Mouse (Mus musculus): ENCODE measurements at regions not wholly inside any gene's neighbourhood (a gene's known extent, or its start where the extent isn't known, plus 50 kb on each side); places are given as distances from the start of the nearest gene placed in this dataset.

DNA sequence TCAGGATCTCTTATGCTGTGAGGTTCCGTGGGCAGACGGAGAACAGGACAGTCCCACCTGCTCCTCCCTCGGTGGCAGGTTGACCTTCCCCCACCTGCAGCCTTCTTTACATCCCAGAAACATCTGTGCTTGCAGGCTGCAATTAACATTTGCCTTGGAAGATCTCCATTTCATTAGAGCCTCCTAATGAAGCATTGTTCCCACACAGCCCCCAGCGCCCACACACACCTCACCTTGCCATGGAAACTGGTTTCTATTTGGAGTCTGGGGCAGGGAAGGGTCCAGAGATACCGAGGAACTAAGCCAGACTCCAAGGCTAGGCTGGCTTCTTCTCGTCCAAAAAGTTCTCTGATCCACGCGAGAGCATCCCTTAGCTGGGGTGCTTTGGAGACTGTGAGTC is 56.6 kb upstream of the Rpl38 start:
- peaks cover 3% of the 10 kb centered on the region for H3K27me3 ChIP-seq
- ChIA-PET POLR2A (no interaction called here), CTCF (no interaction called here)
- DNase-seq (ENCODE audit: low read depth, low spot score) (no peak), ATAC-seq (no peak)
- in situ Hi-C loops (cut with MboI; ENCODE audit: low pct_unique_long_range_greater_than_20kb) = no loop called here
- TF ChIP-seq CTCF (IDR thresholded peaks at IDR 0.05) = no peak

GRCm38 (mm10) chr11:114608009-114608408 is 60.3 kb upstream of the Rpl38 start:
- no peak for ATAC-seq
- in situ Hi-C loops (cut with MboI; ENCODE audit: low pct_unique_long_range_greater_than_20kb) = no loop called here

DNA sequence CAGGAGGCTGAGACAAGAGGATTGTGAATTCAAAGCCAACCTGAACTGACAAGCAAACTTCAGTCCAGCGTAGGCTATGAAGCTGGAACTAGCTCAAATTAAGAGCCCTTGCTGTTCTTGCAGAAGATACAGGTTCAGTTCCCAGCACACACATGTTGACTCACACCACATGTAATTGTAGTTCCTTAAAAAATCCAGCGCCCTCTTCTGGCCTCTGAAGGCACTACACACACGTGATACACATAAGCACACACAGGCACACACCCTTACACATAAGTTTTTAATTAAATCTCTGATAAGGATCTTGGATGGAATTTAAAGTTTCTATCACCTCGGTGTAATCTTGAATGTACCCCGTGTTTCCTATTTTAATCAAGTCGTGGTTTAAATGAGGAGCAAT is 65.2 kb upstream of the Rpl38 start:
- TF ChIP-seq CTCF (IDR thresholded peaks at IDR 0.05) = no peak

More at GRCm38 (mm10) chr11:114608009-114608408, 60.3 kb upstream of the Rpl38 start:
- H3K27me3 ChIP-seq = peaks cover 3% of the 10 kb centered on the region
- DNase-seq (ENCODE audit: low read depth, low spot score) = no peak
- TF ChIP-seq CTCF (IDR thresholded peaks at IDR 0.05) = peak; percentile 37
- ChIA-PET CTCF (no interaction called here), POLR2A (no interaction called here)

GRCm38 (mm10) chr11:114597225-114597624 is 71.1 kb upstream of the Rpl38 start:
- ATAC-seq = no peak
- in situ Hi-C loops (cut with MboI; ENCODE audit: low pct_unique_long_range_greater_than_20kb) = no loop called here
- TF ChIP-seq CTCF (IDR thresholded peaks at IDR 0.05) = no peak
- peaks cover 13% of the 10 kb centered on the region for H3K27me3 ChIP-seq
- CTCF ChIA-PET = no interaction called here
- POLR2A ChIA-PET = no interaction called here
- no peak for DNase-seq (ENCODE audit: low read depth, low spot score)

More for the DNA sequence above, 65.2 kb upstream of the Rpl38 start:
- ATAC-seq (no peak), DNase-seq (ENCODE audit: low read depth, low spot score) (no peak)
- ChIA-PET POLR2A (no interaction called here), CTCF (no interaction called here)
- no peaks in the 10 kb centered on the region for H3K27me3 ChIP-seq
- in situ Hi-C loops (cut with MboI; ENCODE audit: low pct_unique_long_range_greater_than_20kb) = no loop called here

DNA sequence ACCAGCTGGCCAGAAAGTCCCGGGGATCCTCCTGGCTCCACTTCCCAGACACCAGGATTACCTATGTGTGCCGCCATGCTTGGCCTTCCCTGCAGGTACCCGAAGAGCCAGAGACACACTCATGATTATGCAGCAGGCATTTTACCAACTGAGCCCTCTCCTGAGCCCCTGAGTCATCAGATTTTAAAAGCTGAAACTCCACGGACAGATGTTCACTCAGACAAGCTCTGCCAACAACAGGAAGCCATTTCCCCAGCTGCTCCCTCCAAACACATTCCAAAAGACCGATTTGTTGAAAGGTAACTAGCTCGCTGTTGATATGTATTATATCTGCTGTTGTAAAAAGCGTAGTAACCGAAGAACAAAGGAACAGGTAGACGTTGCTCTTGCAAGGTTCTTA is 75.4 kb upstream of the Rpl38 start:
- POLR2A ChIA-PET = no interaction called here
- no peak for DNase-seq (ENCODE audit: low read depth, low spot score)
- CTCF ChIA-PET = interaction anchor here (0.6 kb wide), 1 partner anchor 12 kb away, joined by 3 read pairs; no protein-coding TSS in a partner anchor
- peaks cover 13% of the 10 kb centered on the region for H3K27me3 ChIP-seq
- in situ Hi-C loops (cut with MboI; ENCODE audit: low pct_unique_long_range_greater_than_20kb) = no loop called here
- no peak for ATAC-seq
- no peak for TF ChIP-seq CTCF (IDR thresholded peaks at IDR 0.05)

DNA sequence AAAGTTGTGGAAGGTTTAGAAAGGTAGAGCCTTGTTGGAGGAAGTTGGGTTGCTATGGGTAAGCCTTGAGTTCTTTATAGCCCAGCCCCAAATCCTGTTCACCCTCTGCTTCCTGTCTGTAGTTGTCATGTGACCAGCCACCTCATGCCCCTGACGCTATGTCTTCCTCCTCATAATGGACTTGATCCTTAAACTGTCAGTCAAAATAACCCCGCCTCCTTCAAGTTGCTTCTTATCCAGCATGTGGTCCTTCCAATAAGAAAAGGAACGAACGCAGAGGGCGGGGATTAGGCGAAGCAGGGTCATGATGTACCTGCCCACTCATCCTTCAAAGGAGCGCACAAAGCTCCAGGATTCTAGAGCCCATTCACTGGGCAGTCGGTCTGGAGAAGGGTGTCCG is 79.8 kb upstream of the Rpl38 start:
- DNase-seq (ENCODE audit: low read depth, low spot score) = no peak
- in situ Hi-C loops (cut with MboI; ENCODE audit: low pct_unique_long_range_greater_than_20kb) = no loop called here
- ChIA-PET POLR2A (no interaction called here), CTCF (no interaction called here)
- no peak for ATAC-seq
- peaks cover 4% of the 10 kb centered on the region for H3K27me3 ChIP-seq
- no peak for TF ChIP-seq CTCF (IDR thresholded peaks at IDR 0.05)

GRCm38 (mm10) chr11:114587986-114588385 is 80.3 kb upstream of the Rpl38 start:
- no peak for DNase-seq (ENCODE audit: low read depth, low spot score)
- POLR2A ChIA-PET = no interaction called here
- peaks cover 4% of the 10 kb centered on the region for H3K27me3 ChIP-seq
- CTCF ChIA-PET = no interaction called here
- no peak for ATAC-seq
- no peak for TF ChIP-seq CTCF (IDR thresholded peaks at IDR 0.05)
- in situ Hi-C loops (cut with MboI; ENCODE audit: low pct_unique_long_range_greater_than_20kb) = no loop called here

GRCm38 (mm10) chr11:114586400-114586799 is 81.9 kb upstream of the Rpl38 start:
- H3K27me3 ChIP-seq = peaks cover 4% of the 10 kb centered on the region
- in situ Hi-C loops (cut with MboI; ENCODE audit: low pct_unique_long_range_greater_than_20kb) = no loop called here
- CTCF ChIA-PET = no interaction called here
- no peak for TF ChIP-seq CTCF (IDR thresholded peaks at IDR 0.05)
- DNase-seq (ENCODE audit: low read depth, low spot score) (no peak), ATAC-seq (no peak)
- POLR2A ChIA-PET = no interaction called here

GRCm38 (mm10) chr11:114584804-114585203 is 83.5 kb upstream of the Rpl38 start:
- ChIA-PET POLR2A (interaction anchor here (0.6 kb wide), 1 partner anchor 14 kb away, joined by 8 read pairs; no protein-coding TSS in a partner anchor), CTCF (no interaction called here)
- TF ChIP-seq CTCF (IDR thresholded peaks at IDR 0.05) = no peak
- DNase-seq (ENCODE audit: low read depth, low spot score) (no peak), ATAC-seq (no peak)
- in situ Hi-C loops (cut with MboI; ENCODE audit: low pct_unique_long_range_greater_than_20kb) = no loop called here
- H3K27me3 ChIP-seq = peaks cover 4% of the 10 kb centered on the region

DNA sequence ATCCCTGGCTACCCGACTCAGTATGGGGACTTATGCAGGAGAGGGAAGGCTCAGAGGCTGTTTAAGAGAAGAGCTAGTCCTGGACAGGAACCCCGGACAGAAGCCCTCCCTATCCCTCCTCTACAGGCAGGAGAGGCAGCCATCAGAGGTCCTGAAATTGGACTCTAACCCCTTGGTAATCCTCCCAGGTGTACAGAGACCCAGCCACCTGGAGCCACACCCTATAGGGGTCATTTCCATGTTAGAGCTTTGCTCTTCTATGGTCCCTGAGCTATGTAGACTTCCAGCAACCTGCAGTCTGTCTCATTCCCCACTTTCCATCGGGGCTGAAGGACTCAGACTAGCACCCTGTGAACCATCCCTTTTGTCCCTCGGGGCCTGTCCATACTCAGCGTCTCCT is 84.2 kb upstream of the Rpl38 start:
- ChIA-PET CTCF (no interaction called here), POLR2A (no interaction called here)
- peaks cover 4% of the 10 kb centered on the region for H3K27me3 ChIP-seq
- ATAC-seq = no peak
- no peak for TF ChIP-seq CTCF (IDR thresholded peaks at IDR 0.05)
- no peak for DNase-seq (ENCODE audit: low read depth, low spot score)
- in situ Hi-C loops (cut with MboI; ENCODE audit: low pct_unique_long_range_greater_than_20kb) = no loop called here

- ATAC-seq = no peak
- POLR2A ChIA-PET = no interaction called here
- TF ChIP-seq CTCF (IDR thresholded peaks at IDR 0.05) = no peak
Measured at GRCm38 (mm10) chr11:114579986-114580385, 88.3 kb upstream of the Rpl38 start.

GRCm38 (mm10) chr11:114578551-114578950 is 89.8 kb upstream of the Rpl38 start:
- DNase-seq (ENCODE audit: low read depth, low spot score) = no peak
- ChIA-PET POLR2A (no interaction called here), CTCF (no interaction called here)
- in situ Hi-C loops (cut with MboI; ENCODE audit: low pct_unique_long_range_greater_than_20kb) = no loop called here
- ATAC-seq = no peak
- H3K27me3 ChIP-seq = no peaks in the 10 kb centered on the region
- no peak for TF ChIP-seq CTCF (IDR thresholded peaks at IDR 0.05)

More at GRCm38 (mm10) chr11:114579986-114580385, 88.3 kb upstream of the Rpl38 start:
- CTCF ChIA-PET = no interaction called here
- no peak for DNase-seq (ENCODE audit: low read depth, low spot score)
- peaks cover 2% of the 10 kb centered on the region for H3K27me3 ChIP-seq
- in situ Hi-C loops (cut with MboI; ENCODE audit: low pct_unique_long_range_greater_than_20kb) = no loop called here
